7 mouse cellular contexts compared by ENCODE assay signal in the genomic region with DNA sequence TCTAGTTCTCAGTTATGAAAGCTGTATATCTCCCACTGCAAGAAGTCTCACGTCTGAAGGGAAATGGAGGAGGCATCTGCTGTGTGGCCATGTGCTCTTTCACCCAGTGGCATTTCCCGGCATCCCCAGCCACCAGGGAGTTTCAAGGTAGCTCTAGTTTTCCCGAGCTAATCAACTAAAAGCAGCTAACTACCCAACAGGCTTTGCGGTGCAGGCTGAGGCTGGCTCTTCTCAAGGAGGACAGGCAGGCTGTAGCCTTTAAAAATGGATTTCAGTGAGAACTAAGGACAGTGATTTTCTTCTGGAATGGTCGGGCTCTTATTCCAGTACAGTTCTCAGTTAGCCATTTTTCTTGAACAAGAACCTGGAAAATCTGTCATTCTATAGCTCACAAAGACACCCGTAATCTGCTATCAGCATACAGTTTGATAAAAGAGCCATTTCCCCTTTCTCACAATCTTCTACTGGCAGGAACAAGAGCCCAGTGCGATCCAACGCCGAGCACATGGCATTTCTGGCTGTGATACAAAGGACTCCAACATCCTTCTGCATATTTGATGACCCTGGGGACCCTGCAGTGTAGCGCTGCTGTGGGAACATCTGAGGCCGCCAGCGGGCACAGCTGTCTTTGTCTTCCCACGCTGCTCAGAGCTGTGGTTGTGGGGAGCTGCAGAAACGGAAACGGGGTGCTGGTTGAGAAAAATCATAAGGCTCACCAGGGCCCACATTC.
A peak's percentile ranks its signal among the peaks of the same experiment; 100 is the strongest.
DNase-seq lines count a peak whose midpoint lies in the region; ATAC-seq and TF ChIP-seq lines count a peak whose summit lies in the region.

No protein-coding gene starts in this region.

- H3K4me2 ChIP-seq in embryonic facial prominence, embryonic 13.5 days = peak overlapping the region; percentile 37
- H3K4me2 ChIP-seq in heart, embryonic 11.5 days = peak overlapping the region; percentile 15; the same call in 1 of the 2 replicates
- H3K4me2 ChIP-seq in kidney, embryonic 14.5 days (replicated peaks; ENCODE audit: low read depth, low read length) = 0 out of 2 replicates have a peak overlapping the region, but pooled peaks have one; percentile 10
- H3K4me2 ChIP-seq in liver, embryonic 14.5 days (ENCODE audit: low read depth) = peak overlapping the region; percentile 28

- no peak overlapping the region for H3K4me3 ChIP-seq in embryonic facial prominence, embryonic 13.5 days
- no peak overlapping the region for H3K4me3 ChIP-seq in heart, embryonic 11.5 days (ENCODE audit: low read depth, low read length)
- H3K4me3 ChIP-seq in kidney, embryonic 14.5 days (ENCODE audit: low read length) = no peak overlapping the region
- no peak overlapping the region for H3K4me3 ChIP-seq in liver, embryonic 14.5 days (ENCODE audit: insufficient read depth in 1 of 2, low read depth in 2 of 2, low read length in 2 of 2)

- no peak for TF ChIP-seq EP300 in liver, embryonic 14.5 days (IDR thresholded peaks at IDR 0.05; ENCODE audit: low read depth)

- no peaks in the 10 kb centered on the region for H3K9me3 ChIP-seq in embryonic facial prominence, embryonic 13.5 days
- H3K9me3 ChIP-seq in heart, embryonic 11.5 days (replicated peaks; ENCODE audit: control insufficient read depth, low read length) = no peaks in the 10 kb centered on the region
- H3K9me3 ChIP-seq in kidney, embryonic 14.5 days (ENCODE audit: control insufficient read depth, low read length) = no peaks in the 10 kb centered on the region
- no peaks in the 10 kb centered on the region for H3K9me3 ChIP-seq in liver, embryonic 14.5 days (ENCODE audit: control insufficient read depth, low read length)

- ATAC-seq in embryonic facial prominence, embryonic 13.5 days (ENCODE audit: insufficient number of reproducible peaks, insufficient read depth, low FRiP score, low TSS enrichment, low read depth) = 0 out of 2 replicates have a peak, but pooled peaks have one; percentile 64
- ATAC-seq in heart, embryonic 11.5 days (replicated peaks; ENCODE audit: insufficient number of reproducible peaks, low FRiP score, low TSS enrichment) = peak; percentile 65; the same call in 1 of the 2 replicates
- ATAC-seq in kidney, embryonic 14.5 days (ENCODE audit: low FRiP score, low TSS enrichment) = no peak
- peak; percentile 35; the same call in 1 of the 2 replicates for ATAC-seq in liver, embryonic 14.5 days (ENCODE audit: insufficient read depth)

- H3K36me3 ChIP-seq in embryonic facial prominence, embryonic 13.5 days = no peaks in the 10 kb centered on the region
- no peaks in the 10 kb centered on the region for H3K36me3 ChIP-seq in heart, embryonic 11.5 days (ENCODE audit: control insufficient read depth, insufficient read depth, low read length)
- no peaks in the 10 kb centered on the region for H3K36me3 ChIP-seq in kidney, embryonic 14.5 days (ENCODE audit: control insufficient read depth, insufficient read depth, low read length)
- no peaks in the 10 kb centered on the region for H3K36me3 ChIP-seq in liver, embryonic 14.5 days (replicated peaks; ENCODE audit: control insufficient read depth, insufficient read depth, low read depth)

- TF ChIP-seq CTCF in liver, embryonic 14.5 days (IDR thresholded peaks at IDR 0.05; ENCODE audit: low read depth) = no peak

- H3K4me1 ChIP-seq in embryonic facial prominence, embryonic 13.5 days = peaks cover 22% of the 10 kb centered on the region
- peaks cover 2% of the 10 kb centered on the region; the same call in 1 of the 2 replicates for H3K4me1 ChIP-seq in heart, embryonic 11.5 days (ENCODE audit: control insufficient read depth, insufficient read depth, low read length)
- H3K4me1 ChIP-seq in kidney, embryonic 14.5 days (ENCODE audit: control insufficient read depth, insufficient read depth, low read length) = no peaks in the 10 kb centered on the region; the same call in 1 of the 2 replicates
- peaks cover 0 to 7% of the 10 kb centered on the region in 2 experiments; a peak in 2 of 4 replicates for H3K4me1 ChIP-seq in liver, embryonic 14.5 days (replicated peaks; ENCODE audit: control insufficient read depth in 2 of 2, insufficient read depth in 2 of 2, low read length in 1 of 2)

- WGBS in embryonic facial prominence, embryonic 13.5 days = 39% methylated on average over 15 of the region's 15 CpGs
- 24% methylated on average over 15 of the region's 15 CpGs for WGBS in heart, embryonic 11.5 days (ENCODE audit: insufficient replicate concordance)
- WGBS in kidney, embryonic 14.5 days = 45% methylated on average over 15 of the region's 15 CpGs
- 14% methylated on average over 15 of the region's 15 CpGs for WGBS in liver, embryonic 14.5 days (ENCODE audit: insufficient replicate concordance)

- H3K27me3 ChIP-seq in embryonic facial prominence, embryonic 13.5 days = no peaks in the 10 kb centered on the region
- no peaks in the 10 kb centered on the region for H3K27me3 ChIP-seq in heart, embryonic 11.5 days (ENCODE audit: control insufficient read depth, insufficient read depth, low read length)
- no peaks in the 10 kb centered on the region; the same call in 1 of the 2 replicates for H3K27me3 ChIP-seq in kidney, embryonic 14.5 days (ENCODE audit: control insufficient read depth, insufficient read depth, low read length)
- no peaks in the 10 kb centered on the region for H3K27me3 ChIP-seq in liver, embryonic 14.5 days (ENCODE audit: control insufficient read depth, insufficient read depth, low read length)

- peak overlapping the region; percentile 28; the same call in 1 of the 2 replicates for H3K27ac ChIP-seq in embryonic facial prominence, embryonic 13.5 days
- H3K27ac ChIP-seq in heart, embryonic 11.5 days (ENCODE audit: low read depth, low read length) = 0 out of 2 replicates have a peak overlapping the region, but pooled peaks have one; percentile 46
- H3K27ac ChIP-seq in kidney, embryonic 14.5 days (ENCODE audit: low read depth, low read length) = no peak overlapping the region
- no peak overlapping the region for H3K27ac ChIP-seq in liver, embryonic 14.5 days

- H3K9ac ChIP-seq in embryonic facial prominence, embryonic 13.5 days = no peak overlapping the region
- no peak overlapping the region for H3K9ac ChIP-seq in heart, embryonic 11.5 days (ENCODE audit: low read depth, low read length)
- no peak overlapping the region for H3K9ac ChIP-seq in kidney, embryonic 14.5 days (ENCODE audit: low read depth, low read length)
- H3K9ac ChIP-seq in liver, embryonic 14.5 days (replicated peaks) = no peak overlapping the region

- peak; percentile 13 to 43 for DNase-seq in adrenal gland, postnatal 36 days
- no peak for DNase-seq in liver, embryonic 14.5 days (ENCODE audit: low read depth in 3 of 3, low spot score in 3 of 3)
- peak; percentile 7 to 28 for DNase-seq in natural killer cell, adult 2 months (ENCODE audit: low spot score in 2 of 2)
- peak; percentile 72 to 78 for DNase-seq in thymus, postnatal 10 days (ENCODE audit: low spot score in 2 of 2)

Comparison
In these comparisons a context has a peak if more than half of its experiments do, and no peak if none do; other contexts are left out.
1. DNase-seq: peak in adrenal gland, postnatal 36 days (2 of 2), natural killer cell, adult 2 months (2 of 2) and thymus, postnatal 10 days (2 of 2); none in liver, embryonic 14.5 days (0 of 3).
2. H3K27ac ChIP-seq: peak in embryonic facial prominence, embryonic 13.5 days (single experiment) and heart, embryonic 11.5 days (single experiment); none in kidney, embryonic 14.5 days (single experiment) and liver, embryonic 14.5 days (single experiment).
3. Peak in every context shown above with its lines, with median percentiles within 50 percentile points of each other: H3K4me2 ChIP-seq.